Mouse (Mus musculus): ENCODE results near the gene Pxmp4.

DNA sequence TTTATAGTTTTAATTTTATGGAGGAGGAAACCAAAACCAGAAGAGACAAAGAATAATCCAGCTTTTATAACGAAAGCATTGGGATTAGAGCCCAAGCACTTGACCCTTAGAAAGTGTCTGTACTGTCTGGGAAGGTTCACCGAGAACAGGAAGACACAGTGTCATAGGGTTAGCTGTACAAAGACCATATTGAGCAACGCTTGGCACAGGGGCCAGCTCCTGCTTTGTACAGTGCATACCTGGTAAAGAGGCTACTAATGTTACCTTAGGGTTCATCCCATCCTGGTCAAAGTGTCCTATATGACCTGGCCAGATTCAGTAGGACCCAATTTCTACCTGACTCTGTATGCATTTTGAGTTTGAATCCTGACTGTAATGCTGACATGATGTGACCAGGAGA is 2.2 kb downstream of the Pxmp4 start:
- TF ChIP-seq CTCF (IDR thresholded peaks at IDR 0.05; ENCODE audit: borderline replicate concordance, insufficient read depth, low read length) (no peak), POLR2A (IDR thresholded peaks at IDR 0.05; ENCODE audit: low read depth, low read length) (no peak)

Measured in embryonic fibroblast, embryonic 13.5 days (primary cell).